Mouse (Mus musculus) forebrain, embryonic 16.5 days (tissue): ENCODE data around the gene Ceacam16. TPM values are rescaled to one million over a fixed set of nuclear protein-coding genes. Genes with fewer than 3 reads are reported as not detected.

Source experiments
- ATAC-seq: fragments of 200-750 bp; cut with Nextera tagmentation; 2 replicates; pipeline ENCODE4 v1.8.0; 2017; ENCODE audit warnings: mild to moderate bottlenecking, moderate library complexity
- H3K27ac ChIP-seq: fragments of 300-500 bp; sonication (generic); 2 replicates; pipeline ENCODE4 v1.5.1; 2014; ENCODE audit warnings: low read length, control low read depth
- H3K27me3 ChIP-seq: fragments of 300-500 bp; sonication (generic); replicated peaks from 2 replicates; pipeline ENCODE4 v1.6.1; 2014; ENCODE audit warnings: low read length; ENCODE audit not compliant: control insufficient read depth, insufficient read depth
- H3K36me3 ChIP-seq: fragments of 300-500 bp; sonication (generic); 2 replicates; pipeline ENCODE4 v1.6.1; 2014; ENCODE audit not compliant: control insufficient read depth, insufficient read depth
- H3K4me1 ChIP-seq: fragments of 300-500 bp; sonication (generic); replicated peaks from 2 replicates; pipeline ENCODE4 v1.6.1; 2014; ENCODE audit warnings: low read length; ENCODE audit not compliant: control insufficient read depth, insufficient read depth
- H3K4me2 ChIP-seq: fragments of 300-500 bp; sonication (generic); 2 replicates; pipeline ENCODE4 v1.6.1; 2014; ENCODE audit warnings: mild to moderate bottlenecking, low read length, control low read depth
- H3K4me3 ChIP-seq: fragments of 300-500 bp; sonication (generic); replicated peaks from 2 replicates; pipeline ENCODE4 v1.5.1; 2014; ENCODE audit warnings: mild to moderate bottlenecking, low read length, control low read depth
- H3K9ac ChIP-seq: fragments of 300-500 bp; sonication (generic); replicated peaks from 2 replicates; pipeline ENCODE4 v1.6.1; 2014; ENCODE audit warnings: low read depth, low read length, control low read depth
- H3K9me3 ChIP-seq: fragments of 300-500 bp; sonication (generic); 2 replicates; pipeline ENCODE4 v1.6.1; 2016; ENCODE audit warnings: low read length; ENCODE audit not compliant: control insufficient read depth
- WGBS: fragments of 180-500 bp; shearing (Covaris S2); extraction: QIAGEN DNeasy Blood & Tissue Kit; methylation state at CpG from one replicate; pipeline ENCODE4 v1.1.7; 2014; 5-methylcytosine and 5-hydroxymethylcytosine counted together
- polyA plus RNA-seq: library from polyadenylated mRNA; unstranded; fragments of >200 nt; fragmentation: Nextera tagmentation; extraction: Ambion mirVana; gene quantifications from 2 replicates; pipeline ENCODE4 v1.2.1, GENCODE M21; 2015

The Ceacam16 gene
- polyA plus RNA-seq, 1 experiment from 2014 or later: 0.77 TPM

- 4% methylated on average over 33 of the region's 33 CpGs for WGBS
- H3K9ac ChIP-seq: peak within 1 kb of the TSS; percentile 74
- peaks cover 5% of the 10 kb centered on the region; the same call in 1 of the 2 replicates for H3K4me1 ChIP-seq
- H3K9me3 ChIP-seq: no peaks in the 10 kb centered on the region
- H3K27ac ChIP-seq: peak within 1 kb of the TSS; percentile 23; the same call in 1 of the 2 replicates
- H3K36me3 ChIP-seq: no peaks in the 10 kb centered on the region
- H3K27me3 ChIP-seq: no peaks in the 10 kb centered on the region; the same call in 1 of the 2 replicates
- H3K4me3 ChIP-seq: peak within 1 kb of the TSS; percentile 54
- H3K4me2 ChIP-seq: peak within 1 kb of the TSS; percentile 57
- peak; percentile 91 for ATAC-seq
These were observed 9.1 kb downstream of the Ceacam16 start, which contains the start of gene Gm19345 for GRCm38 (mm10) chr7:19851858-19852570. Gene Gm19345, plus strand, starts transcription at chr7:19852003.

- Histone ChIP-seq H3K27ac (no peak overlapping the region), H3K36me3 (no peaks in the 10 kb centered on the region), H3K9ac (no peak overlapping the region), H3K4me3 (no peak overlapping the region), H3K4me1 (no peaks in the 10 kb centered on the region), H3K4me2 (no peak overlapping the region), H3K9me3 (no peaks in the 10 kb centered on the region), H3K27me3 (peaks cover 6% of the 10 kb centered on the region)
- WGBS: 67% methylated on average over 15 of the region's 15 CpGs
- ATAC-seq: no peak
These were observed 16.5 kb downstream of the Ceacam16 start for GRCm38 (mm10) chr7:19844521-19845171.

DNA sequence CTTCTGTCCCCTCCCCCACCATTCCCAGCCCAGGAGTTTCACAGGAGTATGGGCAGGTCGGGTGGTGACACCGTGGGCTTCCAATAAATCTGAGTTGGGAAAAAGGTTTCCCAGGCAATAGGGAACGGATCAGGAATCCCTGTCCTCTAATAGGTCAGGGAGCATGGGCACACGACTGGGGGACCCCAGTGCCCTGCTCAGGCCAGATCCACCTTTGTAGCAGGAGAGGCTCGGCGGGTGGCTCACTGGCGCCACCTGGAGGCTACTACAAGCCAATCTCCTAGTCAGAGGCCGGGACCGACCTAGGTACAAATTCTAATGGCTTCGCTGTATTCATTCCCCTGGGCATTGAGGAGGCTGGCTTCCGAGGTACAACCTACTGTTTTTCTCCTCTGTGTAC is 17.5 kb downstream of the Ceacam16 start:
- 3% methylated on average over 11 of the region's 11 CpGs for WGBS
- no peak overlapping the region for H3K4me2 ChIP-seq
- H3K4me1 ChIP-seq: no peaks in the 10 kb centered on the region
- no peak overlapping the region for H3K9ac ChIP-seq
- 0 out of 2 replicates have a peak, but pooled peaks have one; percentile 31 for ATAC-seq
- no peaks in the 10 kb centered on the region for H3K9me3 ChIP-seq
- peaks cover 6% of the 10 kb centered on the region for H3K27me3 ChIP-seq
- H3K27ac ChIP-seq: no peak overlapping the region
- H3K36me3 ChIP-seq: no peaks in the 10 kb centered on the region
- H3K4me3 ChIP-seq: no peak overlapping the region

DNA sequence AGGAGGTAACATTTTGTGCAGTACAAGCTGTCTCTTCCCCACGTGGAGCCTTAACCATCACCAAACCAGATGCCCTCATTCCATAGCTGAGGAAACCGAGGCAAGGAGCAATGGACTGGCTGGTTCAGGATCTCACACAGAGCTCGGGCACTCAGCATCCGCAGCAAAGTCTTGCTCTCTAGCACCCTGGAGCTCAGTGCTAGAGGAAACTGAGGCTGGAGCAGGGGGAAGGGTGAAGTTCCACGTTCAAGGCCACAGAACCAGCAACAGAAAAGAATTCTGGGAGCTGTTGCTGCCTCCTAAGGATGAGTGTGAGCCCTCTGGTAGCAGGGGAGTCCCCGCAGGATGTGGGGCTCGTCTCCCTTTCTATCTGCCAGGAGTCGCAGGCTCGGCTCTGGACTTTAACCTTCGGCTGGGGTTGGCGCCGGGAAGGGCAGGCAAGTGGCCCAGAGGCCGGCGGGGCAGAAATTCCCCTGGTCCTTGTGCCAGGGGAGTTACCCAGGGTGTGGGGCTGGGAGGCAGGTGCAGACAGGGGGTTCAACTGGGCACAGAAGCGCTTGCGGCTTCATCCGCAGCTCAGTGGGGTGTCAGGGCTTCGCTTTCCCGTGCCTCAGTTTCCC is 18.1 kb downstream of the Ceacam16 start:
- H3K4me2 ChIP-seq: no peak overlapping the region
- H3K27ac ChIP-seq: no peak overlapping the region
- no peak overlapping the region for H3K9ac ChIP-seq
- WGBS: 31% methylated on average over 19 of the region's 19 CpGs
- H3K9me3 ChIP-seq: no peaks in the 10 kb centered on the region
- peaks cover 6% of the 10 kb centered on the region for H3K27me3 ChIP-seq
- no peaks in the 10 kb centered on the region for H3K36me3 ChIP-seq
- ATAC-seq: no peak
- no peaks in the 10 kb centered on the region for H3K4me1 ChIP-seq
- no peak overlapping the region for H3K4me3 ChIP-seq

GRCm38 (mm10) chr7:19841686-19842413 is 19.2 kb downstream of the Ceacam16 start:
- no peak for ATAC-seq
- Histone ChIP-seq H3K4me1 (no peaks in the 10 kb centered on the region), H3K9ac (no peak overlapping the region), H3K4me3 (no peak overlapping the region), H3K4me2 (no peak overlapping the region), H3K27ac (no peak overlapping the region), H3K36me3 (no peaks in the 10 kb centered on the region), H3K27me3 (peaks cover 6% of the 10 kb centered on the region), H3K9me3 (no peaks in the 10 kb centered on the region)
- WGBS: 82% methylated on average over 21 of the region's 21 CpGs

DNA sequence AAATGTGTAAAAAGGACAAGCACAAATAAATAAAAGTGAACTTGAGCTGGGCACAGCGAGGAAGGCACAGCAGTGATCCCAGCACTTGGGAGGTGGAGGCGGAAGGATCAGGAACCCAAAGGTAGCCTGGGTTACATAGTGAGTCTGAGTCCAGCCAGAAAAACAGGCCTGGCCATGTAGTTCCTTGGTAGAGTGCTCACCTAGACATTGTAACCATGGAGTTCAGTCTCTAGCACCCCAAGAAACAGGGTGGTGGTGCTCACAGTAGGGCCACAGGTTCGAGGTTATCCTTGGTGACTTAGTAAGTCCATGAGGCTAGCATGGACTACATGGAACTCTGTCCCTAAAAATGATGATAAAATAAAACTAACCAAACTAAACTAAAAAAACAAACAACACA is 20.2 kb downstream of the Ceacam16 start:
- H3K27ac ChIP-seq: no peak overlapping the region
- no peaks in the 10 kb centered on the region for H3K9me3 ChIP-seq
- H3K4me1 ChIP-seq: no peaks in the 10 kb centered on the region
- no peaks in the 10 kb centered on the region for H3K36me3 ChIP-seq
- peaks cover 6% of the 10 kb centered on the region for H3K27me3 ChIP-seq
- no peak overlapping the region for H3K9ac ChIP-seq
- 85% methylated on average over 3 of the region's 3 CpGs for WGBS
- no peak overlapping the region for H3K4me2 ChIP-seq
- ATAC-seq: no peak
- no peak overlapping the region for H3K4me3 ChIP-seq

DNA sequence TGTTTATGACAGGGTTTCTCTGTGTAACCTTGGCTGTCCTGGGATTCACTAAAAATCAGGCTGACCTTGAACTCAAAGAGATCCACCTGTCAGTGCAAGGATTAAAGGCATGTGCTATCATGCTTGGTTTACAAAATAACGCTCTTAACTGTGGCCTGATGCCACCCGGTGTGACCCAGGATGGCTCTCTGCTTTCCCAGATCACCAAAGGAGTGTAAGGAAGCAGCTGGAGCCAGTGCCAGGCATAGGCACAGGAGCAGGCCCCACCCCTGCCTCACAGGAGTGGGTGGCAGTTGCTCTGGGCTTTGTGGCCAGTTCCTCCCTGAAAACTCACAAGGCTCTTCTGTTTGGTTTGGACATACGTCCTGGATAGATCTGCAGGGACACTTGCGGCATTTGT is 20.7 kb downstream of the Ceacam16 start:
- peaks cover 6% of the 10 kb centered on the region for H3K27me3 ChIP-seq
- 87% methylated on average over 4 of the region's 4 CpGs for WGBS
- no peak for ATAC-seq

GRCm38 (mm10) chr7:19836843-19837242 is 24.3 kb downstream of the Ceacam16 start:
- Histone ChIP-seq H3K4me2 (no peak overlapping the region), H3K9ac (no peak overlapping the region), H3K36me3 (no peaks in the 10 kb centered on the region), H3K4me1 (no peaks in the 10 kb centered on the region), H3K27ac (no peak overlapping the region), H3K4me3 (no peak overlapping the region), H3K27me3 (no peaks in the 10 kb centered on the region; the same call in 1 of the 2 replicates), H3K9me3 (no peaks in the 10 kb centered on the region)
- WGBS: 70% methylated on average over 3 of the region's 3 CpGs
- ATAC-seq: no peak

More for the DNA sequence above, 20.7 kb downstream of the Ceacam16 start:
- Histone ChIP-seq H3K9ac (no peak overlapping the region), H3K27ac (no peak overlapping the region), H3K4me1 (no peaks in the 10 kb centered on the region), H3K36me3 (no peaks in the 10 kb centered on the region), H3K4me3 (no peak overlapping the region), H3K9me3 (no peaks in the 10 kb centered on the region), H3K4me2 (no peak overlapping the region)

- Histone ChIP-seq H3K9ac (no peak overlapping the region), H3K4me2 (no peak overlapping the region), H3K27ac (no peak overlapping the region), H3K27me3 (no peaks in the 10 kb centered on the region), H3K9me3 (no peaks in the 10 kb centered on the region), H3K4me1 (no peaks in the 10 kb centered on the region), H3K36me3 (no peaks in the 10 kb centered on the region), H3K4me3 (no peak overlapping the region)
- no peak for ATAC-seq
- WGBS: 67% methylated on average over 3 of the region's 3 CpGs
These were observed 27.0 kb downstream of the Ceacam16 start for GRCm38 (mm10) chr7:19834055-19834454.
